Mouse (Mus musculus) splenic B cell, adult 2 months (primary cell): Measurements from ENCODE around the gene Slx1b.

Experiments used
- DNase-seq: peaks from one replicate; pipeline ENCODE4 v3.0.0-alpha.2; 2011; ENCODE audit warnings: low read depth, low spot score
- H3K27me3 ChIP-seq: 2 replicates; pipeline ENCODE4 v1.6.1; 2012; ENCODE audit warnings: mild to moderate bottlenecking, low read length, moderate library complexity, mixed read lengths; ENCODE audit not compliant: control insufficient read depth, poor library complexity, insufficient read depth, severe bottlenecking
- H3K36me3 ChIP-seq: 2 replicates; pipeline ENCODE4 v1.6.1; 2012; ENCODE audit warnings: mild to moderate bottlenecking, low read length, moderate library complexity, mixed read lengths; ENCODE audit not compliant: control insufficient read depth, poor library complexity, insufficient read depth, severe bottlenecking

Slx1b gene

GRCm38 (mm10) chr7:126672111-126672510 is 23.5 kb downstream of the Slx1b start:
- H3K36me3 ChIP-seq, result peaks cover 3% of the 10 kb centered on the region; the same call in 1 of the 2 replicates
- H3K27me3 ChIP-seq, result no peaks in the 10 kb centered on the region
- DNase-seq, result no peak

DNA sequence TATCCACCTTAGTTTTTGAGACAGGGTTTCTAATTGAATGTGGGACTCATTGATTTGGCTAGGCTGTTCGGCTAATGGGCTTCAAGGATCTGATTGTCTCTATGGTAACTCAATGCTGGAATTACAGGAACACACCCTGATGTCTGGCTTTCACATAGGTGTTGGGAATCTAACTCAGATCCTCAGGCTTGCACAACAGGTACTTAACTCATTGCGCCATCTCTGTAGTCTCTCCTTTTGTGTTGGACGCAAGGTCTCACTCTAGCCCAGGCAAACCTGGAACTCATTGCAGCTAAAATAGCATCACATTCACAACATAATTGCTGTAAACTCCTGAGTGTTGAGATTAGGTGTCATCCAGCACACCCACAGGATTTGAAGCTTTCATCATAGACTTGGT is 25.4 kb downstream of the Slx1b start:
- no peak for DNase-seq
- H3K36me3 ChIP-seq, result peaks cover 7% of the 10 kb centered on the region

DNA sequence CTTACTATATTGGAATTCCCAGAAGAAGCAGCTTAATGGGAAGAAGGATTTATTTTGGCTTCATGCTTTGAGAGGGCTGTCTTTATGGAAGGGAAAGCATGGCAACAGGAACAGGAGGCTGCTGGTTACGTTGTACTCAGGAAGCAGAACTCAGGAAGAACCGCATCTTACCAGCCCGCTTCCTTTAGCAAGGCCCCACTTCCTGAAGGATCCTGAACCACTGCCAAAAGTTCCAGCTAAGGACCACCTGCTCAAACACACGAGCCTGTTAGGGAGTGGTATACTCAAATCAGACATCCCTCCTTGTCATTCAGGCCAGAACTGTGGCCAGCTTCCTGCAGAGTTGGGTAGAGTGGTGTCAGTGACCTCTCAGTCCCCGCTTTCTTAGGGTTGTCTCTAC is 27.1 kb downstream of the Slx1b start:
- no peaks in the 10 kb centered on the region for H3K27me3 ChIP-seq
- no peak for DNase-seq
- H3K36me3 ChIP-seq, result peaks cover 7% of the 10 kb centered on the region

More for the DNA sequence above, 25.4 kb downstream of the Slx1b start:
- no peaks in the 10 kb centered on the region for H3K27me3 ChIP-seq

GRCm38 (mm10) chr7:126667495-126668090 is 28.0 kb downstream of the Slx1b start:
- no peak for DNase-seq
- Histone ChIP-seq H3K27me3 (no peaks in the 10 kb centered on the region), H3K36me3 (peaks cover 9% of the 10 kb centered on the region)

DNA sequence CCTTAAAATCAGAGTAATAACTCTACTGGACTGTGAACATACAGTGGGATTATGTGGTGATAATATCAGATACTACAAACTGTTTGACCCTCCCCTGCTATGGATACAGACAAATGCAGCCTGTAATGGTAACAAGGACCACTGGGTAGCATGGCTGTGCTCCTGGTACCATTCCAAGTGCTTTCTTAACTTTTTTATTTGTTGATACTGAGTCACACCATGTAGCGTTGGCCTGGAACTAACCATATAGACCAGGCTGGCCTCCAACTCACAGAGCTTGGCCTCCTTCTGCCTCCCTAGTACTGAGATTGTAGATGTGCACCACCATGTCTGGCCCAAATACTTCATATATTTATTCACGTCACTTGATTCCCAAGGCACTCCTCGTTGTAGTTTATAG is 30.3 kb downstream of the Slx1b start:
- Histone ChIP-seq H3K36me3 (peaks cover 7% of the 10 kb centered on the region; the same call in 1 of the 2 replicates), H3K27me3 (no peaks in the 10 kb centered on the region)
- DNase-seq, result no peak

- H3K36me3 ChIP-seq, result peaks cover 7% of the 10 kb centered on the region; the same call in 1 of the 2 replicates
- DNase-seq, result no peak
Observed at GRCm38 (mm10) chr7:126663646-126664045, 31.9 kb downstream of the Slx1b start.

GRCm38 (mm10) chr7:126659771-126660170 is 35.8 kb downstream of the Slx1b start:
- no peak for DNase-seq
- no peaks in the 10 kb centered on the region for H3K27me3 ChIP-seq
- peaks cover 2% of the 10 kb centered on the region; the same call in 1 of the 2 replicates for H3K36me3 ChIP-seq

More at GRCm38 (mm10) chr7:126663646-126664045, 31.9 kb downstream of the Slx1b start:
- H3K27me3 ChIP-seq, result no peaks in the 10 kb centered on the region

DNA sequence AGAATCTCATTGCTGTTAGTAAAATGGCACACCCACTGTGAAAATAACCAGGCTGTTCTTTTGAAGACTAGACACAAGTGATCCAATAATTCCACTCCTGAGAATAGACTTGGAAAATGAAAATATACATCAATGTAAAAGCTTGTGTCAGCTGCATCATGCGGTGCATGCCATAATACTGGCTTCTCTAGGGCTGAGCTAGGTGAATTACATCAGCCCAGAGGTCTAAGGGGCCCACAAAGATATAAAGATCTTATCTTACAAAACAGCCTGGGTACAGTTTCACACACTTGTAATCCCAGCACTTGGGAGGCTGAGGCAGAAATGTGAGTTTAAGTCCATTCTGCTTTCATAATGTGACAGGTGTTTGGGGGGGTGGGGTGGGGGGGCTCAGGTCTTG is 38.1 kb downstream of the Slx1b start:
- no peaks in the 10 kb centered on the region for H3K27me3 ChIP-seq
- DNase-seq, result no peak
- peaks cover under 1% of the 10 kb centered on the region; the same call in 1 of the 2 replicates for H3K36me3 ChIP-seq

GRCm38 (mm10) chr7:126655695-126656094 is 39.9 kb downstream of the Slx1b start:
- Histone ChIP-seq H3K36me3 (0 out of 2 replicates have a peak, but pooled peaks cover 4% of the 10 kb centered on the region), H3K27me3 (no peaks in the 10 kb centered on the region)
- peak; percentile 74 for DNase-seq

DNA sequence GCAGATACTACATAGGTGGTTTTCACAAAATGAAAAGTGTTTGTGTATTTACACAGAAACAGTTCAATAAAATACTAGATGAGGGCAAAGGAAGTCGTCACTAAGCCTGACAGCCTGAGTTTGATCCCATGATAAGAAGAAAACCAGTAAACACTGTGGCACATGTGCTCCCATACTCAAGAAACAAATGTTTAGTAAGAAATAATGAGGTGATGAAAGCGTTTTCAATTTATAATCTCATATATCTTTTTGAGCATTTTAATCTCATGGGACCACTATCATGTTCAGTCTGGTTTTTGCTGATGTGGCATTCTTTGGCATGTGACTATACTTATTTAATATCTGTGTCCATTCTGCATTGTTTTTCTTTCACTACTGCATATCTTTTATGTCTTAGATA is 41.6 kb downstream of the Slx1b start:
- Histone ChIP-seq H3K36me3 (0 out of 2 replicates have a peak, but pooled peaks cover 4% of the 10 kb centered on the region), H3K27me3 (no peaks in the 10 kb centered on the region)
- no peak for DNase-seq

DNA sequence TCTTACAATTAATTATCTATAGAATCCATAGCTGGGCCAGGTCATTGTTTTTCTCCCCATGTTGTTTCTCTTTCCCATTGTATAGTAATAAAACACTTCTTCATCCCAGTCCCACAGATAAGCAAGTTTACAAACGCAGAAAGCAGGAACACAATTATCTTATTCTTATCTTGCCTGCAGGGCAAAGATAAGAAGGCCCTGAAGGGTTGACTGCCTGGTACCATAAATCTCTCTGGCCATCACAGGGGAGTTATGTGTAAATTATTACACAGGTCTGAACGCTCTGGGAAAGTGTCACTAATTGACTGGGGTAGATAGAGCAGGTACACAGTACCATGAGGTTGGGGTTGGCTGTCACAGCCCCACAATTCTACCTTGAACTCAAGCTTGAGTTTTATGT is 44.7 kb downstream of the Slx1b start:
- H3K36me3 ChIP-seq, result 0 out of 2 replicates have a peak, but pooled peaks cover 4% of the 10 kb centered on the region
- no peaks in the 10 kb centered on the region for H3K27me3 ChIP-seq
- no peak for DNase-seq

GRCm38 (mm10) chr7:126649231-126650051 is 46.1 kb downstream of the Slx1b start, which contains the start of gene Sgf29:
Gene Sgf29, plus strand, starts transcription at chr7:126649309.
- Histone ChIP-seq H3K36me3 (0 out of 2 replicates have a peak, but pooled peaks cover 4% of the 10 kb centered on the region), H3K27me3 (no peaks in the 10 kb centered on the region)
- DNase-seq, result peak; percentile 95

- H3K36me3 ChIP-seq, result 0 out of 2 replicates have a peak, but pooled peaks cover 4% of the 10 kb centered on the region
- DNase-seq, result peak; percentile 34
- H3K27me3 ChIP-seq, result no peaks in the 10 kb centered on the region
Observed at GRCm38 (mm10) chr7:126648486-126648885, 47.1 kb downstream of the Slx1b start.

- DNase-seq, result peak; percentile 19
- no peaks in the 10 kb centered on the region for H3K27me3 ChIP-seq
Observed at GRCm38 (mm10) chr7:126645708-126646107, 49.9 kb downstream of the Slx1b start.

DNA sequence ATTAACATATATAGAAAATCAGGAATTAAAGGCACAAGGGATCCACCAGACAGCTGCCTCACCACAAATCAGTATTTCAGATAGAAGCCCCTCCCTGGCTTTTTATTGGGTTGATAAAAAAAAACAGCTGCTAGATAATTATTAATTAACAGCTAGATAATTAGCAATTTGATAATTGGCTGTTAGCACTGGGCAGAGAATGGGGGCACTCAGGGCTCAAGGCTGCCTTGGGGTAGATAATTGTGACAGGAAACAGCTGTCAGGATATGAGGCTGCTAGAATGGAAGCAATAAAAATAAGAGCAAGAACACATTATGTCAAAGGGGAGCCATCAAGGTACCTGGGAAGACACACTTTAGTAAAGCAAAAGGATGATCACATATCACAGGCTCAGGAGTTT is 50.7 kb downstream of the Slx1b start:
- Histone ChIP-seq H3K27me3 (no peaks in the 10 kb centered on the region), H3K36me3 (no peaks in the 10 kb centered on the region)
- DNase-seq, result no peak

More at GRCm38 (mm10) chr7:126645708-126646107, 49.9 kb downstream of the Slx1b start:
- H3K36me3 ChIP-seq, result no peaks in the 10 kb centered on the region
